Mouse (Mus musculus) hindbrain, postnatal 0 days (tissue): ENCODE data around the gene Slc26a11. TPM values are rescaled to one million over a fixed set of nuclear protein-coding genes. Genes with fewer than 3 reads are reported as not detected.

ENCODE experiments used
- ATAC-seq: fragments of 200-750 bp; cut with Nextera tagmentation; 2 replicates; pipeline ENCODE4 v1.8.0; 2017; ENCODE audit warnings: mild to moderate bottlenecking, moderate TSS enrichment, moderate library complexity
- DNase-seq: peaks from one replicate; pipeline ENCODE4 v3.0.0-alpha.2; 2015; ENCODE audit warnings: low spot score
- H3K27ac ChIP-seq: fragments of 300-500 bp; sonication (generic); 2 replicates; pipeline ENCODE4 v1.5.1; 2014; ENCODE audit warnings: mild to moderate bottlenecking
- H3K27me3 ChIP-seq: fragments of 300-500 bp; sonication (generic); 2 replicates; pipeline ENCODE4 v1.6.1; 2014; ENCODE audit warnings: low read length, mixed read lengths; ENCODE audit not compliant: insufficient read depth
- H3K36me3 ChIP-seq: fragments of 300-500 bp; sonication (generic); 2 replicates; pipeline ENCODE4 v1.6.1; 2014; ENCODE audit warnings: low read length, mixed read lengths; ENCODE audit not compliant: insufficient read depth
- H3K4me1 ChIP-seq: fragments of 300-500 bp; sonication (generic); 2 replicates; pipeline ENCODE4 v1.6.1; 2014; ENCODE audit warnings: antibody characterized with exemption, low read length, mixed read lengths; ENCODE audit not compliant: insufficient read depth
- H3K4me2 ChIP-seq: fragments of 300-500 bp; sonication (generic); 2 replicates; pipeline ENCODE4 v1.6.1; 2014; ENCODE audit warnings: low read depth, mild to moderate bottlenecking, low read length, moderate library complexity, mixed read lengths
- H3K4me3 ChIP-seq: fragments of 300-500 bp; sonication (generic); 2 replicates; pipeline ENCODE4 v1.5.1; 2014; ENCODE audit warnings: low read length
- H3K9ac ChIP-seq: fragments of 300-500 bp; sonication (generic); replicated peaks from 2 replicates; pipeline ENCODE4 v1.6.1; 2014; ENCODE audit warnings: mild to moderate bottlenecking, low read length, moderate library complexity, mixed read lengths
- H3K9me3 ChIP-seq: fragments of 300-500 bp; sonication (generic); 2 replicates; pipeline ENCODE4 v1.6.1; 2016; ENCODE audit warnings: low read length, mixed read lengths
- CTCF ChIP-seq: IDR thresholded peaks from 2 replicates; pipeline ENCODE4 v1.5.1; 2016; ENCODE audit warnings: antibody characterized with exemption, control low read depth, low read depth
- WGBS: fragments of 180-500 bp; shearing (Covaris S2); extraction: QIAGEN DNeasy Blood & Tissue Kit; methylation state at CpG from one replicate; pipeline ENCODE4 v1.1.7; 2014; 5-methylcytosine and 5-hydroxymethylcytosine counted together
- polyA plus RNA-seq: library from polyadenylated mRNA; unstranded; fragments of >200 nt; fragmentation: Nextera tagmentation; extraction: Ambion mirVana; gene quantifications from 2 replicates; pipeline ENCODE4 v1.2.1, GENCODE M21; 2015
- total RNA-seq: library from RNA; depleted of rRNA; stranded (reverse); fragments of >200 nt; gene quantifications from 2 replicates; pipeline ENCODE4 v1.2.3, GENCODE M21; 2014

Slc26a11 gene
- total and polyA plus RNA-seq, 2 experiments from 2014 or later: 5.7 to 6.7 TPM

GRCm38 (mm10) chr11:119394210-119394609, 38.9 kb downstream of the Slc26a11 start:
- TF ChIP-seq CTCF: no peak
- Histone ChIP-seq H3K9me3 (no peaks in the 10 kb centered on the region), H3K4me3 (no peak overlapping the region), H3K27me3 (peaks cover 30% of the 10 kb centered on the region), H3K9ac (no peak overlapping the region), H3K4me1 (peaks cover 8% of the 10 kb centered on the region; the same call in 1 of the 2 replicates), H3K36me3 (no peaks in the 10 kb centered on the region), H3K4me2 (peak overlapping the region; percentile 69; the same call in 1 of the 2 replicates), H3K27ac (no peak overlapping the region)
- DNase-seq (no peak), ATAC-seq (no peak)
- WGBS: 45% methylated on average over 6 of the region's 6 CpGs

DNA sequence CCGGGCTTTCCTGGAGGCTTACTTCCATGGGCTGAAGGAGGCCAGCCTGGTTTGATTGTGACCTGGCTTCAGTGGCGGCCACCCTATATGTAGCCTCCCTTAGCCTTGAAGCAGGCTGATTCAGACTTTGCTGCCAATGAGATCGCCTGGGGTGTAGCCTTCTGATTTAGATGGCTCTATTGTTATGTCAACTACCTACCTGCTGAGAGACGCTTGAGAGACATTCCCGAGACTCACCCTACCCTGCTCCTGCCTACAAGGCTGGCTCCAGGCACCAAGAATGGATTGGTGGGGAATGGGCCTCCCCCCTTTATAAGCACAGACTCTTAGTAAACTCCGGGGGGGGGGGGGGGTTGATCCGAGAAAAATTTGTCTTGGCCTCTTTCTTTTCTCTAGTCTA, 40.0 kb downstream of the Slc26a11 start:
- peaks cover 30% of the 10 kb centered on the region for H3K27me3 ChIP-seq
- peaks cover 4% of the 10 kb centered on the region; the same call in 1 of the 2 replicates for H3K4me1 ChIP-seq
- no peak overlapping the region for H3K4me3 ChIP-seq
- H3K4me2 ChIP-seq: no peak overlapping the region
- no peak overlapping the region for H3K27ac ChIP-seq
- no peak for ATAC-seq
- H3K9ac ChIP-seq: no peak overlapping the region
- no peak for DNase-seq
- WGBS: 13% methylated on average over 7 of the region's 7 CpGs
- H3K36me3 ChIP-seq: no peaks in the 10 kb centered on the region
- no peak for TF ChIP-seq CTCF
- no peaks in the 10 kb centered on the region for H3K9me3 ChIP-seq

DNA sequence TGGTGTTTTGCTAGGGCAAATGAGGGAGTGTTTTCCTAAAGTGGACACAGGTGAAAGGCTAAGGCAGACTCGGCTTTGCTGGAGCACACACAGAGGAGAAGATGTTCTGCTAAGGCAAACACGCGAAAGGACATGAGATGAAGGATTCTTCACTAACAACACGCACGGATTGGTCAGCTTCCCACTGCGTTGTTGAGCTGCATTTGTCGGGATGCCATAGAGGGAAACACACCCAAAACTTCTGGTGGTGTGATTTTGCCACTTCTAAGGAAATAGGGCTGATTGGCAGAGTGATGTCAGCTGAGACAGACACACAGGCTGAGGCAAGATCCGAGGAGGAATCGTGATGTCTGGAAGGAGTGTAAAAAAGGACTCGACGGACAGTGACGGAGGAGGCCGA, 40.6 kb downstream of the Slc26a11 start:
- peaks cover 26% of the 10 kb centered on the region for H3K27me3 ChIP-seq
- no peaks in the 10 kb centered on the region for H3K9me3 ChIP-seq
- H3K36me3 ChIP-seq: no peaks in the 10 kb centered on the region
- H3K9ac ChIP-seq: no peak overlapping the region
- H3K4me2 ChIP-seq: no peak overlapping the region
- no peak overlapping the region for H3K27ac ChIP-seq
- no peak overlapping the region for H3K4me3 ChIP-seq
- peaks cover 4% of the 10 kb centered on the region; the same call in 1 of the 2 replicates for H3K4me1 ChIP-seq
- no peak for TF ChIP-seq CTCF
- 21% methylated on average over 13 of the region's 13 CpGs for WGBS
- DNase-seq (no peak), ATAC-seq (no peak)

DNA sequence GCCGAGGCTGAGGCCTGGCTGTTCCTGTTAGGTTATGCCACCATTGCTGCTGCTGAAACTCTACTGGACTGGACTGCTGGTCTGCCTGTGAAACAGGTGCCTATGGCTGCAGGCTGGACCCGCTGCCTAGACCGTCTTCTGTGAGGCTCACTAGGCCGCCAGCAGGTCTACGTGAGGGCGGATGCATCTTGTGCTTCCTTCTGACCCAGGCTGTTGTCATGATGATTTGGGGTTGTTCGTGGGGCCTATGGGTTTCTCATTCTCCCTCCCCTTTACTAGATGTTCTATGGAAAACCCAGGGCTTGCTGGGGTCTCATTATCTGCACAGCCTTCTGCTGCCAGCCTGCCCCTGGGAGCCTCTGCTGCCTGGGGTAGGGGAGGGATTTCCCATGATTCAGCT, 41.1 kb downstream of the Slc26a11 start:
- no peak overlapping the region for H3K4me3 ChIP-seq
- no peak for ATAC-seq
- H3K27ac ChIP-seq: no peak overlapping the region
- no peak overlapping the region for H3K9ac ChIP-seq
- H3K4me1 ChIP-seq: peaks cover 4% of the 10 kb centered on the region; the same call in 1 of the 2 replicates
- H3K36me3 ChIP-seq: no peaks in the 10 kb centered on the region
- peaks cover 22% of the 10 kb centered on the region for H3K27me3 ChIP-seq
- WGBS: 56% methylated on average over 7 of the region's 7 CpGs
- H3K9me3 ChIP-seq: no peaks in the 10 kb centered on the region
- DNase-seq: no peak
- H3K4me2 ChIP-seq: no peak overlapping the region
- no peak for TF ChIP-seq CTCF

DNA sequence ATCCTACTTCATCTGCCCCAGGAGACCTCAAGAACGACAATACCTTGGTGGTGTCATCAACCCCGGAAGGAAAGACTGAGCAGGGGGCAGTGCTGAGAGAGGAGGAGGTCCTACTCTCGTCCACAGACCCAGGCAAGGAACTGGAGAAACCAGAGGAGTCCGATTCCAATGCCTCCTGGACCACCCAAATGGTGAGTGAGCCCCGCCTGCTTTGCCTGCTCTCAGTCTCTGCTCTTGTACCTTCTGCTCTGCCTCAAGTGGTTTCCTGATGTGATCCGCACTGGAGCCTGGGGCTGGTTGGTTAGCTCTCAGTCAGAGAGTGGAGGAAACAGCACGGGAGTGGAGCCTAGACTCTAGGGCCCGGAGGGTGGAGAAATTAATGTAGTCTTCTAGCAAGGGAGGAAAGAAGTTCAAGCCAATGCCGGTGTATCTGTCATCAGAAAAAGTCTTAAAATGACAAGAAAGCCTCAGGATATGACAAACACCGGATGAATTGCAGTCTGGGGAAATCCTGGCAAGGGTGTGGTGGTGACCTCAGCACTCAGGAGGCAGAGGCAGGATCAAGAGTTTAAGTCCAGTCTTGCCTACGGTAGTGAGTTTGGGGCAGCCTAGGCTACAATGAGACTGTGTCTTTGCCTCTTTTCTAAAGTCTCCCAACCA, 47.3 kb downstream of the Slc26a11 start:
- no peak for ATAC-seq
- H3K9me3 ChIP-seq: no peaks in the 10 kb centered on the region
- no peaks in the 10 kb centered on the region for H3K4me1 ChIP-seq
- H3K4me2 ChIP-seq: no peak overlapping the region
- H3K9ac ChIP-seq: no peak overlapping the region
- no peak for DNase-seq
- no peak for TF ChIP-seq CTCF
- H3K27me3 ChIP-seq: no peaks in the 10 kb centered on the region
- H3K27ac ChIP-seq: no peak overlapping the region
- H3K36me3 ChIP-seq: no peaks in the 10 kb centered on the region
- no peak overlapping the region for H3K4me3 ChIP-seq
- WGBS: 59% methylated on average over 11 of the region's 11 CpGs

GRCm38 (mm10) chr11:119404627-119405026, 49.3 kb downstream of the Slc26a11 start:
- ATAC-seq: no peak
- no peak overlapping the region for H3K9ac ChIP-seq
- whole genome bisulfite sequencing: 50% methylated on average over 5 of the region's 5 CpGs
- H3K9me3 ChIP-seq: no peaks in the 10 kb centered on the region
- no peak overlapping the region for H3K4me3 ChIP-seq
- peak; percentile 43 for DNase-seq
- no peaks in the 10 kb centered on the region for H3K36me3 ChIP-seq
- peak; percentile 74 for TF ChIP-seq CTCF
- H3K27me3 ChIP-seq: no peaks in the 10 kb centered on the region
- H3K4me1 ChIP-seq: no peaks in the 10 kb centered on the region
- H3K4me2 ChIP-seq: no peak overlapping the region
- H3K27ac ChIP-seq: no peak overlapping the region

- H3K4me1 ChIP-seq: no peaks in the 10 kb centered on the region
- H3K36me3 ChIP-seq: no peaks in the 10 kb centered on the region
- no peak for TF ChIP-seq CTCF
- H3K4me3 ChIP-seq: no peak overlapping the region
- ATAC-seq: no peak
- DNase-seq: no peak
- H3K9me3 ChIP-seq: no peaks in the 10 kb centered on the region
- H3K27ac ChIP-seq: no peak overlapping the region
- no peak overlapping the region for H3K9ac ChIP-seq
- no peaks in the 10 kb centered on the region for H3K27me3 ChIP-seq
- no peak overlapping the region for H3K4me2 ChIP-seq
- WGBS: 87% methylated on average over 6 of the region's 6 CpGs
Observed at GRCm38 (mm10) chr11:119407381-119407780, 52.0 kb downstream of the Slc26a11 start.
